In the genomic region with DNA sequence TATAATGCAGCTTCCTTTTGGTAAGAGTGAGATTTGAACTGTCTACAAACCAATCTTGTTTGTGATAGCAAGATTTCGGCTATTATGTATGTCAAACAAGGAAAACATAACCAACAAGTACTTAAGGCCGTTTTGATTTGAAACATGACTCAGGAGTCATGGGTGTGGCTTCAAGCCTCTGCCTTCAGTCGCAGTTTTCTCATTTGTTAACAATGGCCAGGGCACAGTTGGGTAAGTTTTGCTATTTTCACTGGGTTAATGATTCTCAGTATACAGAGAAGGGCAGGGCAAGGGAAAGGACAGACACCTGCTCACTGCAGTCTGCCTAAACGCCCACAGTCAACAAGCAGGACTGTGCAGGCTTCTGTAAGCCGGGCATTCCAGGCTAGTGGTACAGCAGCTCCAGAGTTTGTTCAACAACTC, we compare ENCODE assay signal across 8 mouse cellular contexts. TPM values are rescaled to one million over a fixed set of nuclear protein-coding genes. Genes with fewer than 3 reads are reported as not detected.
DNase-seq lines count a peak whose midpoint lies in the region; ATAC-seq and TF ChIP-seq lines count a peak whose summit lies in the region.

No protein-coding gene starts in this region.

- H3K9me3 ChIP-seq in kidney, postnatal 0 days (replicated peaks; ENCODE audit: low read length): no peaks in the 10 kb centered on the region
- no peaks in the 10 kb centered on the region for H3K9me3 ChIP-seq in forebrain, postnatal 0 days (ENCODE audit: low read length)

- H3K4me1 ChIP-seq in kidney, postnatal 0 days (replicated peaks; ENCODE audit: insufficient read depth, low read length): peaks cover 7% of the 10 kb centered on the region; the same call in 1 of the 2 replicates
- H3K4me1 ChIP-seq in bone marrow, adult 2 months (ENCODE audit: control insufficient read depth, insufficient read depth, low read length): no peaks in the 10 kb centered on the region; the same call in 1 of the 2 replicates
- H3K4me1 ChIP-seq in forebrain, postnatal 0 days (ENCODE audit: insufficient read depth): peaks cover 25% of the 10 kb centered on the region

- H3K4me3 ChIP-seq in kidney, postnatal 0 days (replicated peaks; ENCODE audit: low read depth, low read length): peak overlapping the region; percentile 70
- peak overlapping the region; percentile 92 for H3K4me3 ChIP-seq in bone marrow, adult 2 months (replicated peaks; ENCODE audit: control insufficient read depth, low read depth, low read length)
- H3K4me3 ChIP-seq in forebrain, postnatal 0 days (ENCODE audit: low read depth, low read length): peak overlapping the region; percentile 96
- peak overlapping the region; percentile 94 for H3K4me3 ChIP-seq in macrophage (ENCODE audit: inconsistent target)

- peak; percentile 58 for DNase-seq in kidney, postnatal 0 days (ENCODE audit: low spot score)
- DNase-seq in kidney, postnatal 10 days: no peak
- no peak for DNase-seq in forebrain, postnatal 0 days
- no peak for DNase-seq in frontal cortex, postnatal 36 days (ENCODE audit: low spot score in 2 of 2)
- DNase-seq in spleen, postnatal 4 days (ENCODE audit: low spot score in 2 of 2): no peak
- DNase-seq in cerebellum, postnatal 25 days: no peak

- 4% methylated on average over 5 of the region's 5 CpGs for WGBS in kidney, postnatal 0 days
- 2% methylated on average over 5 of the region's 5 CpGs for WGBS in bone marrow, adult 2 months
- 7% methylated on average over 5 of the region's 5 CpGs for WGBS in forebrain, postnatal 0 days
- 4% methylated on average over 5 of the region's 5 CpGs for WGBS in macrophage (ENCODE audit: missing documents)

- peaks cover 90% of the 10 kb centered on the region for H3K79me2 ChIP-seq in macrophage (ENCODE audit: inconsistent target)

- H3K36me3 ChIP-seq in kidney, postnatal 0 days (ENCODE audit: insufficient read depth, low read length): no peaks in the 10 kb centered on the region
- peaks cover 4% of the 10 kb centered on the region; the same call in 1 of the 2 replicates for H3K36me3 ChIP-seq in forebrain, postnatal 0 days (ENCODE audit: insufficient read depth)
- H3K36me3 ChIP-seq in macrophage (ENCODE audit: inconsistent target): no peaks in the 10 kb centered on the region

- TF ChIP-seq CTCF in kidney, postnatal 0 days (IDR thresholded peaks at IDR 0.05; ENCODE audit: low read depth): no peak
- no peak for TF ChIP-seq CTCF in bone marrow, adult 2 months (IDR thresholded peaks at IDR 0.05; ENCODE audit: control insufficient read depth, insufficient read depth, low read length)
- no peak for TF ChIP-seq CTCF in forebrain, postnatal 0 days (IDR thresholded peaks at IDR 0.05; ENCODE audit: low read depth)

- TF ChIP-seq POLR2A in bone marrow, adult 2 months (IDR thresholded peaks at IDR 0.05; ENCODE audit: borderline replicate concordance, control insufficient read depth, low read depth, low read length): no peak

- H3K9ac ChIP-seq in kidney, postnatal 0 days (ENCODE audit: low read depth, low read length): peak overlapping the region; percentile 32
- peak overlapping the region; percentile 35; the same call in 1 of the 2 replicates for H3K9ac ChIP-seq in forebrain, postnatal 0 days

- peak overlapping the region; percentile 58 for H3K4me2 ChIP-seq in kidney, postnatal 0 days (ENCODE audit: low read length)
- peak overlapping the region; percentile 80 for H3K4me2 ChIP-seq in forebrain, postnatal 0 days (ENCODE audit: low read depth)

- peak overlapping the region; percentile 100 for H3K27ac ChIP-seq in kidney, postnatal 0 days
- H3K27ac ChIP-seq in bone marrow, adult 2 months (ENCODE audit: control insufficient read depth, insufficient read depth, low read depth, low read length, poor library complexity): peak overlapping the region; percentile 98
- H3K27ac ChIP-seq in forebrain, postnatal 0 days (ENCODE audit: low read depth, low read length): no peak overlapping the region
- H3K27ac ChIP-seq in macrophage: peak overlapping the region; percentile 75

- peak; percentile 68 for ATAC-seq in kidney, postnatal 0 days (replicated peaks; ENCODE audit: low FRiP score, low read depth)
- no peak for ATAC-seq in forebrain, postnatal 0 days

- H3K27me3 ChIP-seq in kidney, postnatal 0 days (ENCODE audit: insufficient read depth, low read length): no peaks in the 10 kb centered on the region
- H3K27me3 ChIP-seq in forebrain, postnatal 0 days (ENCODE audit: insufficient read depth, low read length): no peaks in the 10 kb centered on the region

RNA-seq across cellular contexts. Expression of a gene that starts 0.6 kb away (rescaled TPM):
- 5.3 and 6.2 TPM in 2 replicates for polyA plus RNA-seq in kidney, postnatal 0 days (2015; fragmentation: Nextera tagmentation; extraction: Ambion mirVana)
- polyA plus RNA-seq in bone marrow, adult 2 months (2011; ENCODE audit: insufficient read depth, insufficient read length, low replicate concordance, missing spikeins): 3.5 and 5.9 TPM in 2 replicates
- total RNA-seq in forebrain, postnatal 0 days (2014; rRNA removed): 2.7 and 4.6 TPM in 2 replicates
- polyA plus RNA-seq in forebrain, postnatal 0 days (2015; fragmentation: Nextera tagmentation; extraction: Ambion mirVana): 1.5 and 1.8 TPM in 2 replicates
- total RNA-seq in macrophage (2018; cell fraction: chromatin; rRNA removed): 1 to 10 TPM in 23 of 26 experiments, under 1 TPM in 3; 0.68 to 8.1 (median 1.7) TPM
- 1 to 10 TPM in 22 of 26 experiments, under 1 TPM in 4; 0.80 to 2.2 (median 1.2) TPM for total RNA-seq in macrophage (2018; cell fraction: cytosol; rRNA removed)
- total RNA-seq in macrophage (2018; cell fraction: nucleus; rRNA removed): 1 to 10 TPM in 18 of 26 experiments, under 1 TPM in 8; 0.56 to 7.6 (median 1.5) TPM
- 0.39 to 2.7 TPM (median 2.0 TPM) in 3 replicates for polyA plus RNA-seq in macrophage (2018)

RNA-seq across cellular contexts. Expression of a gene that starts 1.0 kb away (rescaled TPM):
- polyA plus RNA-seq in kidney, postnatal 0 days (2015; fragmentation: Nextera tagmentation; extraction: Ambion mirVana): 64.1 and 67.0 TPM in 2 replicates
- 19.0 and 36.1 TPM in 2 replicates for polyA plus RNA-seq in bone marrow, adult 2 months (2011; ENCODE audit: insufficient read depth, insufficient read length, low replicate concordance, missing spikeins)
- 92.6 and 99.2 TPM in 2 replicates for total RNA-seq in forebrain, postnatal 0 days (2014; rRNA removed)
- 45.5 and 49.4 TPM in 2 replicates for polyA plus RNA-seq in forebrain, postnatal 0 days (2015; fragmentation: Nextera tagmentation; extraction: Ambion mirVana)
- 100 to 1,000 TPM; 127 to 250 (median 173) TPM for total RNA-seq in macrophage (2018; cell fraction: chromatin; rRNA removed)
- total RNA-seq in macrophage (2018; cell fraction: cytosol; rRNA removed): 10 to 100 TPM; 51.5 to 71.6 (median 59.4) TPM
- 100 to 1,000 TPM in 22 of 26 experiments, 10 to 100 TPM in 4; 81.3 to 176 (median 119) TPM for total RNA-seq in macrophage (2018; cell fraction: nucleus; rRNA removed)
- 45.5 to 53.1 TPM (median 50.1 TPM) in 3 replicates for polyA plus RNA-seq in macrophage (2018)

RNA-seq across cellular contexts. Expression of a gene that starts 52.1 kb away (rescaled TPM):
- not detected in 2 replicates for polyA plus RNA-seq in kidney, postnatal 0 days (2015; fragmentation: Nextera tagmentation; extraction: Ambion mirVana)
- polyA plus RNA-seq in bone marrow, adult 2 months (2011; ENCODE audit: insufficient read depth, insufficient read length, low replicate concordance, missing spikeins): not detected in 2 replicates
- 0.24 and 0.31 TPM in 2 replicates for total RNA-seq in forebrain, postnatal 0 days (2014; rRNA removed)
- polyA plus RNA-seq in forebrain, postnatal 0 days (2015; fragmentation: Nextera tagmentation; extraction: Ambion mirVana): 0.19 and 0.20 TPM in 2 replicates
- under 1 TPM in 1 of 26 experiments, not detected in 25; 0.59 TPM for total RNA-seq in macrophage (2018; cell fraction: chromatin; rRNA removed)
- total RNA-seq in macrophage (2018; cell fraction: cytosol; rRNA removed): not detected
- under 1 TPM in 1 of 26 experiments, not detected in 25; 0.34 TPM for total RNA-seq in macrophage (2018; cell fraction: nucleus; rRNA removed)
- polyA plus RNA-seq in macrophage (2018): not detected in 3 replicates
